Mouse (Mus musculus) B cell, adult 2 months (primary cell): Measurements from ENCODE around the gene Mecom.

ENCODE experiments used
- DNase-seq, 2 experiments: peaks; one replicate each; pipeline ENCODE4 v3.0.0; 2022

Gene Mecom

DNA sequence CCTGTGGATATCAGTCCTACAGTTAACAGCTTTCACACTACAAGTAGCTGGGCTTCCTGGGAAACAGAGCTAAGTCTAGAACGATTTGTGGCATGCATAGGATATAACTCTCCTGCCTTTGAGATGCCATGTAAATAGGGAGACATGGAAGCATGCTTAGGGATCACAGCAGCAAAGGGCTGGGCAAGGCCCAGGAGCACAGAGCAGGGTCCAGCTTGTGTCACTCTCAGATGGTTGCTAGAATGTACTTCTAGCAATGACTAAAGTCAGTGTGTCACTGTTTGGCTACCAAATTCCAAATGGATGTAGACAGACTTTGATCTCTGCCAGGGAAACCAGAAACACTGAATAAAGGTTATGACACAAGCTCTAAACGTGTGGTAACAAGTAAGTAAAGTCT is 358.5 kb downstream of the Mecom start:
- no peak for DNase-seq

DNA sequence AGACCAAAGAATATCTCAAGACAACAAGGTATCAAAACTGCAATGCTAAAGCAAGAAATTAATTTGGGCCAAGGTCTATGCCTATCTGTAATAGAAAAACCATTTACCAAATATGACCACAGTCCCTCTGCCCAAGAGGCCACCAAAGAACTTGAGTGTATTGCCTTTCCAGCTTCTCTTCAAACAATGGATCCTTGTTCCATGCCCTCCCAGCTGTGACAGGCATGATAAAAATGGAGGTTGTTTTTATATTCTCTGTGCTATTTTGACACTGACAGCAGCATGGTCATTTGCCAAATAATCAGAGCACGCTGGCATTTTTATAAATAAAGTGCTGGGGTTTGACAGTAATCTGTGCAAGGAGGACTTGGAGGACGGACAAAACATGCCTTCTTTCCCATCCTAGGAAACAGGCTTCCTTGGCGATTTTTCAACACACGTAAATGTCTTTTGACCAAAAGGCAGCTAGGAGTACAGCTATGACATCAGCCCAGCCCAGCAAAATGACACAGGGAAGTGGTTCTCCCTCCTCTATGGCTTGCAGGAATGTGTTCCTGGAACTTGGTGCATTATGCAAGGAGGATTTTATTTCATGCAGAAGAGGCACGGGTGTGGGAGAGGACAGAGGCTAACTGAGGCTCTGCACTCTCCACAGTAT is 359.9 kb downstream of the Mecom start:
- DNase-seq: no peak

DNA sequence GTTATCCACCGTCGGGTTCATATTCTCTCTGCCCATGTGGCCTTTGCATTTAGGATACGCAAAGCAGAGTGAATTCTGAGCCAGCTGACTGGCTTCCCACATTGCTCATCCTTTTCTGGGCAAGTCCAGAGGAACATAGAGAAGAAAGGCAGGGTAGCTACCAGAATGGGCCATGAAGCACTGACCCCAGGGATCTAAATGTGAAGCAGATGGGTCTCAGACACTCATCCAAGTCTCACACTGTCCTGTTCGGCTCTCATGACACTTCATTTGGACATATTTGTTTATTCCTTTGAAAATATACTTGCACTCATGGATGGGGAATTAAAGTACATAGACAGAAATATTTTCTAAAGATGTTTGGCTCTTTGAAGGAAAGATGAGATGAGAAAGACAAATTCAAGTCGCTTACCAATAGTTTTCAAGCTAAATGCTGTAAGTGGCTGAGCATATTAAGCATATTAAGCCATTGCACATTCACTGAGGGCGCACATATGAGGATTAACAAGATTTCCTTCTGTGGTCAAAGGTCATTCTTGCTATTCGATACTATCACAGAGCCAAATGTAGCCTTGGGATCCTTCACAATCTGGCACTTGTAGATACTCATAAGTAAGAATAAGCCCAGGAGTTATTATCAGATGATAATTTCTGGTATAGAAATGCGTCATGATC is 365.9 kb downstream of the Mecom start:
- DNase-seq: no peak

DNA sequence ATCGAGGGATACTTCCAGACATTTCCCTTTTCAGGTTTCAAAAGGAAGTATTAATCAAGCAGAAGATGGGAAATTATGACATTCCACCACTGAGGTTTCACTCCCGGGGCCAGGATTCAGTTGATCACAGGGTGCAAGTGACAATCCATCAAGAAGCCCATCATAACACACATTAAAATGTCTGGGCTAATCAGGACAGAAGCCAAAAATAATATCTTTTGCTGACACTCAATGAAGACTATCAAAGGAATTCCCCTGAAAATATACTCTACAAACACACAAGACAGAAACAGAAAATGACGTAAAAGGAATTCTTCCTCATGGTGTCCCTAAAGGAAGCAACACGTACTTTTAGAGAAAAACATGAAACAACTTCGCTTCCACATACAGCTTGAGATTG is 371.2 kb downstream of the Mecom start:
- no peak for DNase-seq

DNA sequence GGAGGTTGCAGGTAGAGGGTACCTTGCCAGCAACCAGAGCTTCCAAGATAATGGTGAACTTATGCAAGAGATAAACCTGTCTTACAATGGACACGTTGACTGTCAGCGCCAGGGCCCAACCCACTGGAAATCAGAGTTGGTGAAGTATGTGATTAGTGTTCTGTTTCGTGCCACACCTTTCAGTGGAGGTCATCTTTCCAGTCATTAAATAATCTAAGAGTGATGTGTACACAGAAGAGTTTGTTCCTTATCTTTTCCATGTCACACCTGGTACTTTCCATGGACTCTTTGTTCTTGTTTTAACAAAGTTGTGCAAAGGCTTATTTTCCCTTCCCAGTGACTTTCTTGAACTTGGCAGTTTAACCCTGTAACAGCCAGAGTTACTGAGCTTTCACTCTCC is 374.0 kb downstream of the Mecom start:
- no peak for DNase-seq

DNA sequence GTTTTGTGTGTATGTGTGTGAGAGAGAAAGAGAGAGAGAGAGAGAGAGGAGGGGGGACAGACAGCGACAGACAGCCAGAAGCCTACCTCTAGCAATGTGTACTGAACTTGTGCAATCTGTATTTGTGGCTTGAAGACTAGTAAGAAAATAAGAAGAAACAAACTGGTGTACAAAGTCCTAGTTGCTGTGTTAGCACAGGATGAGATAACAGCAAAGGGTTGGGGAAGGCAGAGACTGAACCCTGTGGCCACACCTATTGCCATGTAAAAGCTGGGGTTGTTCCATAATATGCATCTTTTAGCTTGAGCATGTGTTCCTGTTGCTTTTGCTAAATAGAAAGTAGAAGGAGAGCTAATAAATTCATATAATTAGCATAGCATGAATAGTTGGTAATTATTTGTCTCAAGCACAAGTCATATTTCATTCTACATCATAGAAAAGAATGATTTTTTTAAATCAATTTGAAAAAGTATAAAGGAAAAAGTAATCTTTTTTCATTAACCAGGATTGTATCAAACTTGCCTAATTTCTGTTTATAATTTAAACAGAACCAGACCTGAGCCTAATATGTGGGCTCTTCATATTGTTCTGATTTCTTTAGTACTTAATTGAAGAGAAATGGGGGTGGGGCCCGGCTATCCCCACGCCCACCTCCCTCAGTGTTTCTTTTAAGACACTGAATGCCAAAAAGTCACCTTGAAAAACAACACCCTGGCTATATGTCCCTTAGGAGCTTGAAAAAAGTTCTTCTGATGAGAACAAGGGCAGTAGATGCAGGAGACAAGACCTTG is 379.2 kb downstream of the Mecom start:
- DNase-seq: no peak

DNA sequence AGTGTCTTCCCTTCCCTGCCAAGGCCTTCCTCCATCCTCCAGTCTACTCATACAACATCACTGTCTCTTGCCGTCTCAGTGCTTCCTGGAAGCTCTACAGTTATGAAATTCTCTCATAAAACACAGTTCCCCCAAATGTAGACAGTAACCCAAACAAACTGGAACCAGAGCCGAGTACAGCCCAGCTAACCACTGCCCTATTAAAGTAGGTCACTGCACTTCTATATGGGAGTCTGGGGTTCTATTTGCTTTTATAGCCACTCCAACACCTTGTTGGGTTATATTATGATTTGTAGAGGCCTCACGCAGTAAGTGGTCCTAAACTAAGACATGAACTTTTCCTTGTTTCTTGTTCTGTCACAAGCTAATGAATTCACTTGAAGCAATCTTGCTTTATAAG is 380.8 kb downstream of the Mecom start:
- DNase-seq: no peak

DNA sequence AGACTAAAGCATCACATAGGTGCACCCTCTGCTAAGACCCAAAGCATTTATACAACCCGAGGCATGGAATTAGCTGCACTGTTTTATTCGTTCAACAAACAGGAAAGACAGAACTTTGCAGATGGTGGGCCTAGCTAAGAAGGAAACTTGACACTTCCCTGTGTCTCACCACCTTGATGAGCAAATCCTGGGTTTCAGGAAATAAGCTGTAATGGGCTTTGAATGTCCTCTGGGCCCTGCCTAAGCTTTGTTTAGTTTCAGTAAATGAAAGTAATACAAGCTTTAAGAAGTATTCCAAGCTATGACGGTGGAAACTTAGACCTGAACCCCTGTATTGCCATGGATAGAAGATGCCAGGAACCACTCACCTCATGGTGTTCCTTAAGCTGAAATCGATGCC is 383.0 kb downstream of the Mecom start:
- DNase-seq: no peak

DNA sequence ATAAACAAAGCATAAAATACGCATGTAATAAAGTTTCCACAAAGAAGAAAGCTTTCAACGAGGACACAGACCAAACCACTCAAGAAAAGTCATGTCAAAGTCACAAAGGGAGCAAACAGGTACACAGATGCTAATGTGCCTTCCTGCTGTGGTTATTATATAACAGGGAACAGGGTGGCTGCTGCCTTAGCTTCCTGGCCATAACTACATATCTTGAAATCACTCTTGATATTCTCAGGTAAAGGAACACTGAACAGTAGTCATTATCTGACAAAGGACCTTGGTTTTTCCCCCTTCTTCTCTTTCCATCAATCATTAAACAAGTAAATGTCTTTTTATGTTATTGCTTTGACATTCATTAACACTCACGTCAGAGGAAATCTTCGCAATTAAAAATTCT is 384.4 kb downstream of the Mecom start:
- no peak for DNase-seq

DNA sequence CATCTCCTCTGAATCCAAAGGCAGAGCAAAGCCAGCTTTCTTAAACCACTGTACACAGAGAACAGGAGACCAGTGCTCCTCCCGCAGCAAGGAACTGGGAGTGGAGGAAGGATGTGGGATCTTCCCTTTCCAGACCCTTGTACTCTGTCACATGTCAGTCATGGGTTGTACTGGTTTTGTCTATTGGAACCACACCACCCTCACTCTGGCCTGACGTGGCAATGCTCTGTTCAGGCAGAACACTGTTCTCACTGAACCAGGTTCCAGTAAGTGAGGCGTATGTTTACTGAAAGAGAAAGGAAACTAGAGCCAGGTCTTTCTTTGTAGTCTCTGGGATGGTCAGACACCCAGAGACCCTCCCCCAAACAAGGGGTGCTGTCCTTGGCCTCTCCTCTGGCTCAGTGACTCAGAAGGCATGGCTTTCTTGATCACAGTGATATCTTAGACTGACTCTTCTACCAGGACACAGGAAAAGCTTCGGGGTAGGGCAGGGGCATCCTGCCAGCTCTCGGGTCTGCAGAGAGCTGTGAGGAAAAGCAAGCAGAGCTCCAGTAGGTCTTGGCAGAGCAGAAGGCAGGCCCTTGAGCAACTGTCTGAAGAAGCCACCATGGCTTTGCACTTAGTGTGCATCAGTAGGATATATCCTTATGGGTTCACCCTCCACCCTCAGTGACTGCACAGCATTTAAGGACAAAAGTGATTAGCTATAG is 386.7 kb downstream of the Mecom start:
- no peak for DNase-seq

DNA sequence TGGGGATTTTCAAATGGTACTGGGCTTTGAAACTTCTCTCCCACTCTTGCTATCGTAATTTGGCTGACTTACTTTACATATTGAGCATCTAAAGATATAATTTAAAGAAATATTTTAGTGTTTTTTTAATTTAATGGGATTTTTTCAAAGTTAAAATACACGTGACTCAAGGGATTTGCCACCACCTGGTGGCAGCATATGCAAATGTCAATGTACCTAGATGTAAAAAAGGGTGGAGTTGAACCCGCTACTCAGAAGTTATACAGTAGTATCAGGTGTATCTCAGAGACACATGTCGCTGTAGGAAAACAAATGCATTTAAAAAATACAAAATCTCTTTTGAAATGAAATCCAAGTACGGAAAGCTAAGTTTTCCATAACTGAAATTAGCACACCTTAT is 387.5 kb downstream of the Mecom start:
- DNase-seq: no peak

DNA sequence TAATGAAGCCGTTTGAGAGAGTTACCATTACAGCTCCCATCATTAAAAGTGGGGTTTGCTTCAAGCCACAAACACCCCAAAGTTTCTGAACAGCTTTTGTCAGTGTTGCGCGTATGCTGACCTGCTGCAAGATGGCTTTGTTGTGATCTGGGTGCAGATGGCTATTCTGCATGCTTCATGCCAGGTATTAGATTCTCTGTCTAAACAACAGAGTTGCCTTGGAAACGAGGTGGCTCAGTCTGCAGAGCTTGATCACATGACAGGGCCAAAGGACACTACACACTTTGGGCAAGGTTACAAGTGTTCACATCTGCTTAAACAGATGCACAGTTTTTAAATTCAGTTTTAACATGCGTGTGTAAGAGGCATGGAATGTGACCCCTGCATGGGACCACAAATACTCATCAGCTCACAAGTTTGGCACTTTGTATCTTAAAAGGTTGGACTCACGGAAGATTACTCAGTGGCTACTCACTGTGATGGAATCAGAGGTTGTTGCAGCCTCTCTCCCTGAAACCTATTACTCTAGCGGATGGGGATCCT is 390.6 kb downstream of the Mecom start:
- no peak for DNase-seq

DNA sequence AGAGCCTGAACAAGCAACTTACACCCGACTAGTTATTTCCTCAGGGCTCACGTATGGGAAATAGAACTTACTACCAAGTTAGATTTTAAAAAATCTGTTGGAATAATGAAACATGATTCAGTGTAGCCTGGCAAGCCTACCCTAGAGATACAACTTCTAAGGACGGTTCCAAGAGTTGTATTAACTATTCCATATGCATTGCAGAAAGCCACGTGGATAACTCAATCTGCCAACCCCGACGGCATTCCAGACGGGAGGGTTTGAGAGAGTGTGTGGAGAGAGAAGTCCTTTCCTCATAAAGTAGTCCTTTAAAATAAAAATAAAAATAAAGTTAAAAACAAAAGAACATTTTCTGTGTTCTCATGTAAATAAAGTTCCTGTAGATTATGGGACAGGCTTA is 393.4 kb downstream of the Mecom start:
- DNase-seq: no peak

DNA sequence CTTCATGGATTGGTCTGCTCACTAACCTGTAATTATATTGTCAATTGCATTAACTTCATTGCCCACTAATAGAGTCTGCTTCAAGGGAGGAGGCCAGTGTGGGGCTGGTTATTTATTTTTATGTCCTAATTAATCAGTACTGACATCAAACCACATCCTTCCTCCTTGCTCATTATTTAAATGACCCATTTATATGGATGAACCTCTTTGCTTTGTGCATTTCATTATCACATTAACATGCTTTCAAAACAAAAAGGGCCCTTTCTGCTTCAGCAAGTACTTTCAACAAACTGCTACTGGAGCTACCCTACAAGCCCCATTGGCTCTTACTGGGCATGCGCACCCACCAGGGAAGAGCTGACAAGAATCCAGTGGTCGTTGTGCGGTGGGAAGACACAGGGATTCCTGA is 393.9 kb downstream of the Mecom start:
- no peak for DNase-seq

DNA sequence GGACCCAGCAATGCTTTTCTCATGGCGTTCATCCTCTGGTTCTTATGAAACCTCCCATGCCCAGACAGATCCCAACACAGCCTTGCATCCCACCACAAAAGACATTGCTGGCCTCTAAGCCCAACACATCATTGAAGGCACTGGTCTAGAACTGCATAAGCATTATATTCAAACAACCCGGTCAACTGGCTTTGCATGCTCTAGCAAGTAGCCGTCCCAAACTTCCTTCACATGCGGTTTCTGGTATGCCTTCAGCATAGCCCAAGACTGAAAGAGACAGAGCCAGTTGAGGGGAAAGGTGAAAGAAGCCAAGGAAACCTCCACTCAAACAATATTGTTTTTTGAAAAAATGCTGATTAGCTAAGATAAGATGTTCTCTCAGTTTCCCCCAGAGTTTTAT is 397.7 kb downstream of the Mecom start:
- DNase-seq: no peak

DNA sequence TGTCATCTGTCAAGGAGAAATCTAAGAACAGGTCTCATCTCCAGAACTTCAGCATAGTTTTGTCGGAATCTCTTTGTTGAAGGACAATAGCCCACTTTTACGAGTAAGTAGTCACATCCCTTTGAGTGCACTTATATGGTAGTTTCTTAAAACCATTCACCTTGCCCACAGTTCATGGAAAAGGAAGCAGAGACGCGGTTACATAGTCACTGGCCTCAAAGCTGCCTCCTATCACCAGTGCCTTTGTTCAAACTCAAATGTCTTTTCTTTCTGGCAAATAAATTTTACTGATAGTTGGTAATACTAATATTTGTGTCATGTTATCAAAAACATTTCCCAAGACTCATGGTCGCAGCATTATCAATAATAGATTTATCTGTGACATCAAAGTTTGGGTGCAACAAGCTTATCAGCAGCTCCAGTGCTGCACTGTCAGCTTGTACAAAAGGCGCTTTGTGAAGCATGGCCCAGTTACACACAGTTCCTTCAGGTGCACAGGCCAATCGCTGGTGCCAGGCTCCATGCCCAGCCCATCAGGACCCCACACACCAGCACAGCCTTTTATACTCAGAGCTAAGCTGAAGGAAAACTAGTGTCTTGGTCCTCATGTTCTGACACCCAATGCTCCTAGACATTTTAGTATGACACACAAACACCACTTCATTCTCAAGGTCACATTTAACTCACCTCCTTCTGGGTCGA is 399.3 kb downstream of the Mecom start:
- no peak for DNase-seq

DNA sequence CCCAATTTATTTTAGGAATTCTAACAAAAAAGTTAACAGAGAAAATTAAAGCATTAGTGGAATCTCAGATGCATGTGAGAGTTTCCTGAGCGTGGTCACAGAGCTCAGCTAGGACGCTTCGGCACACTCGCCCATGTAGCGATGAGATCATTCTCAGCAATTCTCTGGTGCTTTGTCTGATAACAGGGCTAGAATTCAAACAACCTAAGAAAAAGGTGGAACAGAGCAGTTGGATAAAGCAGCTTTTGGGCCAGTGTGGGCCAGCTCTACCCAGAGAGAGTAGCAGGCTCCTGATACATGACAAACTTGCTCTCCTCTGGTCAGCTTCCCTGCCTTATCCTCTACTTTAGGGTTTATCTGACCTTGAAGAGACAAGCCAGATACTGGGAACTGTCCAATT is 402.8 kb downstream of the Mecom start:
- no peak for DNase-seq

DNA sequence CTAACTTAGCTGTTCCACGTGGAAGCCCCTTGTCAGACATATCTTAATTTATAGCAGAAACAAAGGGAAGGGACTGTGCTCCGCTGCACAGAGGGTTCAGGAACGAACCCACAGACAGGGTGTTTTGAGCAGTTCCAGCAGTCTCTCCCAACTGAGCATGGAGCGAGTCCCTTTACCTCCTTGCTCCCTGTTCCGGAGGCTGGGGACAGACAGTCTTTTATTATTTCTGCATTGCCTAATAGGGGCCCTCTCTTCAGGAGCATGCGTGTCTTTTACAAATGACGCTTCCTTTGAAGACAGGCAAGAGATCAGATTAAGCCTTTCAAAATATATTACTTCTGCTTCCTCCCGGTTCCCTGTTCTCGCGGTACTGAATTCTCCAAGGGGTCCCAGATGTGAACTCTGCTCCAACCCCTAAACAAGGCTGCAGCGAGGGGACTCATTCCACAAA is 403.8 kb downstream of the Mecom start:
- no peak for DNase-seq

DNA sequence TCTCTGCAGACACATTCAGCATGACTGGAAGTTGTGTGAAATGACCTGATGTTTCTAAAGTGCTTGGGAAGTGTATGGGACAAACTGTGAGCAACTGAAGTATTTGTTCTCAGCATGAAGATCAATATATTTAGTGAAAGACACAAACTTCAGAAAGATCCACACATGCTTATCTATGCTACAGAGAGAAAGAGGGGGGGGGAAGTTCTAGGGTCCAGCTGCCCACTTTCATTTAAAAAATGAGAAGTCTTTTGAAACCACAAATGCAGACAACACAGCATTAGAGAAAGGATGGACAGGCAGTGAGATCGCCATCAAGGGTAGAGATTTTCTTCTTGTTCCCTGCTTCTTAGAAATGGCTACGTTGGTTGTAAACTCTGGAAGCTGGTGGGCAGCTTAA is 404.4 kb downstream of the Mecom start:
- no peak for DNase-seq

DNA sequence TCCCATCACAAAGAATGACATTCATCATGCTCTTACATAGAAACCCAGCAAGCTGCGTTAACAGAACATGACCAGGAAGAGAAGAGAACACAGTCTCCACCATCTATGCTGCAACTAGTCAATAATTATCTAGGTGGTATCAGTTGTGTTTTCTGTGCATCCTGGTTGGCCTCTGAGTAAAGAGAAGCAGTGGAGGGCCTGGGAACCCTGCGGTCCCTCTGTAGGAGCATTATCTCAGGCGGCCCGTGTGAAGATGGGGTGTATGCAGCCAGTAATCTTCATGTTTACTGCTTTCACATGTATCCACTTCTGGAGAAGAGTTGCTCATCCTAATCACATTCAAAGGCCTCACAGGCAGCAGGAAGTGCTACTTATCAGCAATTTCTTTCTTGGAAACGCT is 407.5 kb downstream of the Mecom start:
- DNase-seq: no peak

DNA sequence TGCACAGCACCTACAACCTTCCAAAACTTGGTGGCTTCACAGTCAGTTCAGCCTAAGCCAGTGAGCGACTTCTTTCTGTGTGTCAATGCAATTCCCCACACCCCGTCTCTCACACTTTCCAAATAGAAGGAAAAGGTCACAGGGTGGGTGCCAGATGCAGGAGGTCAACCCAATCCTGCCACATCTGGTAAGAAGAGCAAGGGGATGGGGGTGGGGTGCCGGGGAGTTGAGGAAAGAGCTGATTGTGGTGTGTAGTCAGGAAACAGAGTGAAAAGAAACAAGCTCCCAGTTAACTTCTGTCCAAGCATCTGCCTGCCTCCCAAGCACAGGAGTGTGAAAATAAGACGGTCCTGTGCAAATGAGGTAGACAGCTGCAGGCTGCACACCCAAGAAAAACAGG is 408.1 kb downstream of the Mecom start:
- DNase-seq: no peak

DNA sequence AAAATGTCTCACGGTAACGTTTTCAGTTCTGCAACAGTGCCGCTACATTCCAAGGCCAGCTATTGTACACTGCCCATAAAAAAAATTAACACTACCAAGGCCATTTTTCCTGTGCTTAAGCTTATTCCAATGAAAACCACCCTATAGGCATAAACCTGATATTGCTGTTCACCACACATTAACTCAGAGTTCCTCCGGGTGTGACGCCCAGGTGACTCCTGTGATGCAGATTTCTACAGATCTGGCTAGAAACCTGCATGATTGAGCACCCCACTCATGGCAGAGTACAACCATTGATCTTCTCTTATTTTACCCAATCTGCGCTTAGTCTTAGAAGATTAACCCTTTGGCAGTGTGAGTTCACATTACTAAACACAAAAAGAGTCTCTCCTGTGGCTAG is 409.2 kb downstream of the Mecom start:
- no peak for DNase-seq

DNA sequence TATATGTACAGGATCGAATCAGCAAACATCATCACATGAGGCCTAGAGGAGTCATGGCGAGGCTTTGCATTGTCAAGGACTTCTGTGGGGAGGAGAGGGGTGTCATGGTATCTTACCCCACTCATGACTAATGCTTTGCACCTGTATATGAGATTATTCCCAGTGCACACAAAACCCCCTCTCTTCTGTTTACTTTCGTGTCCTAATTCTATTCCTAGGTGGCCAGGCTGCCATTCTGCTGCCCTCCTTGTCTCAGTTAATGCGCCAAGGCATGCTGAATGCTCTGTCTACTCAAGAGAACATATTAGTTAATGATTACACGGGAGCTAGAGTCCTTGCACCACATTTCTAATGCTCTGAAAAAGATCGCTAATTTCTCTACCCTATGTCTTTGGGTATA is 412.0 kb downstream of the Mecom start:
- no peak for DNase-seq
